ENCODE assay signal across 8 mouse cellular contexts in genomic region chrX:100729665-100730188, GRCm38 (mm10). TPM values are rescaled to one million over a fixed set of nuclear protein-coding genes. Genes with fewer than 3 reads are reported as not detected.
DNase-seq lines count a peak whose midpoint lies in the region; ATAC-seq and TF ChIP-seq lines count a peak whose summit lies in the region.

Gdpd2 (plus strand) TSS chrX:100729873.

- DNase-seq in adrenal gland, postnatal 10 days = peak; percentile 27
- DNase-seq in adrenal gland, adult 18-20 months (ENCODE audit: low spot score in 2 of 2) = no peak
- DNase-seq in brain, embryonic 14.5 days (ENCODE audit: low read depth) = peak; percentile 82
- DNase-seq in forebrain, embryonic 11.5 days (ENCODE audit: low spot score) = peak; percentile 72
- DNase-seq in layer of hippocampus, postnatal 36 days = no peak

- peak; percentile 78 for ATAC-seq in forebrain, embryonic 11.5 days (replicated peaks; ENCODE audit: low FRiP score)
- peak; percentile 83 for ATAC-seq in hindbrain, embryonic 13.5 days (ENCODE audit: low FRiP score)
- ATAC-seq in megakaryocyte progenitor cell, adult 5-6 weeks (replicated peaks; ENCODE audit: poor library complexity) = peak; percentile 87
- peak; percentile 74 for ATAC-seq in stomach, embryonic 14.5 days (ENCODE audit: insufficient number of reproducible peaks, insufficient read depth, low FRiP score, low read depth)

- H3K27ac ChIP-seq in forebrain, embryonic 11.5 days (ENCODE audit: low read depth, low read length) = peak within 1 kb of the TSS; percentile 50; the same call in 1 of the 2 replicates
- H3K27ac ChIP-seq in hindbrain, embryonic 13.5 days = peak within 1 kb of the TSS; percentile 76
- no peak within 1 kb of the TSS for H3K27ac ChIP-seq in stomach, embryonic 14.5 days (ENCODE audit: low read length)

- peaks cover 2% of the 10 kb centered on the region; the same call in 1 of the 2 replicates for H3K4me1 ChIP-seq in forebrain, embryonic 11.5 days (replicated peaks; ENCODE audit: control insufficient read depth, insufficient read depth, low read length)
- H3K4me1 ChIP-seq in hindbrain, embryonic 13.5 days (replicated peaks) = peaks cover 27% of the 10 kb centered on the region
- H3K4me1 ChIP-seq in stomach, embryonic 14.5 days (ENCODE audit: control insufficient read depth, insufficient read depth, low read length) = no peaks in the 10 kb centered on the region

- peak; percentile 35; the same call in 1 of the 2 replicates for TF ChIP-seq CTCF in brain, embryonic 14.5 days (IDR thresholded peaks at IDR 0.05; ENCODE audit: borderline replicate concordance, extremely low read depth, insufficient read depth, insufficient read length)

- H3K27me3 ChIP-seq in forebrain, embryonic 11.5 days (ENCODE audit: control insufficient read depth, insufficient read depth, low read length) = no peaks in the 10 kb centered on the region
- 0 out of 2 replicates have a peak, but pooled peaks cover 7% of the 10 kb centered on the region for H3K27me3 ChIP-seq in hindbrain, embryonic 13.5 days
- no peaks in the 10 kb centered on the region for H3K27me3 ChIP-seq in stomach, embryonic 14.5 days (ENCODE audit: control insufficient read depth, insufficient read depth, low read length)

- 27% methylated on average over 8 of the region's 8 CpGs for WGBS in forebrain, embryonic 11.5 days
- 15% methylated on average over 8 of the region's 8 CpGs for WGBS in hindbrain, embryonic 13.5 days
- 10% methylated on average over 8 of the region's 8 CpGs for WGBS in stomach, embryonic 14.5 days

- H3K4me2 ChIP-seq in forebrain, embryonic 11.5 days (ENCODE audit: low read depth, low read length, severe bottlenecking) = peak within 1 kb of the TSS; percentile 29
- H3K4me2 ChIP-seq in hindbrain, embryonic 13.5 days = peak within 1 kb of the TSS; percentile 48
- no peak within 1 kb of the TSS; the same call in 1 of the 2 replicates for H3K4me2 ChIP-seq in stomach, embryonic 14.5 days (replicated peaks; ENCODE audit: low read depth, low read length)

- H3K9ac ChIP-seq in forebrain, embryonic 11.5 days (ENCODE audit: low read length) = peak within 1 kb of the TSS; percentile 23
- H3K9ac ChIP-seq in hindbrain, embryonic 13.5 days = peak within 1 kb of the TSS; percentile 65
- H3K9ac ChIP-seq in stomach, embryonic 14.5 days (replicated peaks; ENCODE audit: low read depth, low read length) = no peak within 1 kb of the TSS

- H3K36me3 ChIP-seq in forebrain, embryonic 11.5 days (ENCODE audit: control insufficient read depth, insufficient read depth, low read length) = no peaks in the 10 kb centered on the region
- no peaks in the 10 kb centered on the region for H3K36me3 ChIP-seq in hindbrain, embryonic 13.5 days
- H3K36me3 ChIP-seq in stomach, embryonic 14.5 days (ENCODE audit: control insufficient read depth, insufficient read depth, low read length) = no peaks in the 10 kb centered on the region; the same call in 1 of the 2 replicates

- no peak for TF ChIP-seq POLR2A in brain, embryonic 14.5 days (IDR thresholded peaks at IDR 0.05; ENCODE audit: borderline replicate concordance, extremely low read depth, insufficient read depth, insufficient read length, poor library complexity, severe bottlenecking)

- no peaks in the 10 kb centered on the region for H3K9me3 ChIP-seq in forebrain, embryonic 11.5 days (ENCODE audit: control insufficient read depth, low read length)
- no peaks in the 10 kb centered on the region for H3K9me3 ChIP-seq in hindbrain, embryonic 13.5 days
- no peaks in the 10 kb centered on the region for H3K9me3 ChIP-seq in stomach, embryonic 14.5 days (ENCODE audit: control insufficient read depth, low read depth, low read length)

- peak within 1 kb of the TSS; percentile 13; the same call in 1 of the 2 replicates for H3K4me3 ChIP-seq in forebrain, embryonic 11.5 days (ENCODE audit: low read depth, low read length)
- peak within 1 kb of the TSS; percentile 33 for H3K4me3 ChIP-seq in hindbrain, embryonic 13.5 days
- H3K4me3 ChIP-seq in stomach, embryonic 14.5 days (ENCODE audit: low read depth, low read length) = peak within 1 kb of the TSS; percentile 8

RNA-seq across cellular contexts. Expression of gene Gdpd2, which starts in this region (rescaled TPM):
- 1 to 10 TPM in 1 of 2 experiments, under 1 TPM in 1; 0.69 to 1.2 TPM for total RNA-seq in adrenal gland, postnatal 10 days (2021)
- total RNA-seq in adrenal gland, adult 18-20 months (2021) = under 1 TPM in 1 of 2 experiments, not detected in 1; 0.16 TPM
- polyA plus RNA-seq in brain, embryonic 14.5 days (2012; rRNA removed) = 51.1 and 52.8 TPM in 2 replicates
- polyA plus RNA-seq in forebrain, embryonic 11.5 days (2014; fragmentation: Nextera tagmentation; extraction: Ambion mirVana) = 6.4 and 6.5 TPM in 2 replicates
- polyA plus RNA-seq in hindbrain, embryonic 13.5 days (2015; fragmentation: Nextera tagmentation; extraction: Ambion mirVana) = 31.3 and 32.8 TPM in 2 replicates
- total RNA-seq in layer of hippocampus, postnatal 36 days (2021) = 10 to 100 TPM; 10.8 to 12.2 TPM
- 0.05 TPM in 1 of 2 replicates, not detected in the other for total RNA-seq in megakaryocyte progenitor cell, adult 5-6 weeks (2015)
- total RNA-seq in megakaryocyte progenitor cell, adult 5-6 weeks (2017) = 0.04 TPM in 1 of 2 replicates, not detected in the other
- polyA plus RNA-seq in stomach, embryonic 14.5 days (2014; fragmentation: Nextera tagmentation; extraction: Ambion mirVana) = 2.3 and 2.9 TPM in 2 replicates

Comparison
In these comparisons a context has a peak if more than half of its experiments do, and no peak if none do; other contexts are left out.
1. RNA of gene Gdpd2 (total RNA-seq): 10.8 to 12.2 TPM in layer of hippocampus, postnatal 36 days; 0.69 to 1.2 TPM in adrenal gland, postnatal 10 days, 0.16 TPM in adrenal gland, adult 18-20 months and 0.04 to 0.05 TPM in megakaryocyte progenitor cell, adult 5-6 weeks; every median in the first group is over 4 times any median in the second.
2. DNase-seq: peak in adrenal gland, postnatal 10 days (single experiment), brain, embryonic 14.5 days (single experiment) and forebrain, embryonic 11.5 days (single experiment); none in adrenal gland, adult 18-20 months (0 of 2) and layer of hippocampus, postnatal 36 days (0 of 2).
3. Peak in ATAC-seq in megakaryocyte progenitor cell, adult 5-6 weeks; RNA of the gene not detected or under 1 TPM.
4. Peak in every context shown above with its lines, with median percentiles within 50 percentile points of each other: ATAC-seq and H3K4me3 ChIP-seq.